Mouse (Mus musculus): Measurements from ENCODE around the gene Hnrnpl.

DNA sequence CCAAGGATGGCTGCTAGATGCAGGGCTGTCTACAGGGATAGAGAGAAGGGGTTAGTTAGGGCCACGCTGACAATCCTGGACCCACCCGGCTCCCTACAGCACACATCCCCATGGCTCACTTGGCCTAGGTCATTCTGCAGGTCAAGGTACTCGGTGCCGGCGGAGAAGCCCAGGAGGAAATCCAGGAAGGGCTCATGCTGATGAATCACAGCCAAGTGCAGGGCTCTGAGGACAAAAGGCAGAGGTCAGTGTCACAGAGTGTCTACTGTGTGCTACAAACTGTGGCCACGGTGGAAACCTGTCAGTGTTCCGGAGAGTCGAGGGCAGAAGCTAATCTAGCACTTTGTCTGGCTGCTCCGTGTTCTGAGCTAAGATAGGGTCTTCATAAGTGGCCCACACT, 46.4 kb upstream of the Hnrnpl start:
- TF ChIP-seq CTCF (IDR thresholded peaks at IDR 0.05; ENCODE audit: low read depth) (no peak), EP300 (IDR thresholded peaks at IDR 0.05; ENCODE audit: low read depth) (no peak)
